Mouse (Mus musculus) limb, embryonic 13.5 days (tissue): ENCODE results near the gene Rbm4b. TPM values are rescaled to one million over a fixed set of nuclear protein-coding genes. Genes with fewer than 3 reads are reported as not detected.
"Not testable (repeated sequence)": the region's sequence is repeated elsewhere in the genome, so short reads cannot be mapped to it uniquely, and the experiment has no call there.

Experiments
- ATAC-seq: fragments of 200-750 bp; cut with Nextera tagmentation; 2 replicates; pipeline ENCODE4 v1.8.0; 2017; ENCODE audit warnings: low read depth, moderate number of reproducible peaks, moderate TSS enrichment; ENCODE audit not compliant: low FRiP score
- H3K27ac ChIP-seq: fragments of 300-500 bp; sonication (generic); 2 replicates; pipeline ENCODE4 v1.5.1; 2015; ENCODE audit warnings: inconsistent platforms, mild to moderate bottlenecking, moderate library complexity
- H3K27me3 ChIP-seq: fragments of 300-500 bp; sonication (generic); 2 replicates; pipeline ENCODE4 v1.6.1; 2015; ENCODE audit warnings: mild to moderate bottlenecking, inconsistent platforms
- H3K36me3 ChIP-seq: fragments of 300-500 bp; sonication (generic); 2 replicates; pipeline ENCODE4 v1.6.1; 2015; ENCODE audit warnings: inconsistent platforms, mild to moderate bottlenecking, moderate library complexity
- H3K4me1 ChIP-seq: fragments of 300-500 bp; sonication (generic); 2 replicates; pipeline ENCODE4 v1.6.1; 2015; ENCODE audit warnings: inconsistent platforms
- H3K4me2 ChIP-seq: fragments of 300-500 bp; sonication (generic); replicated peaks from 2 replicates; pipeline ENCODE4 v1.6.1; 2015; ENCODE audit warnings: inconsistent platforms, mild to moderate bottlenecking, moderate library complexity
- H3K4me3 ChIP-seq: fragments of 300-500 bp; sonication (generic); 2 replicates; pipeline ENCODE4 v1.5.1; 2015; ENCODE audit warnings: moderate library complexity, mild to moderate bottlenecking, inconsistent platforms
- H3K9ac ChIP-seq: fragments of 300-500 bp; sonication (generic); 2 replicates; pipeline ENCODE4 v1.6.1; 2015; ENCODE audit warnings: mild to moderate bottlenecking, inconsistent platforms
- H3K9me3 ChIP-seq: fragments of 300-500 bp; sonication (generic); 2 replicates; pipeline ENCODE4 v1.6.1; 2016; ENCODE audit warnings: inconsistent platforms
- WGBS: fragments of 180-500 bp; shearing (Covaris S2); methylation state at CpG from one replicate; pipeline ENCODE4 v1.1.7; 2015; 5-methylcytosine and 5-hydroxymethylcytosine counted together
- polyA plus RNA-seq: library from polyadenylated mRNA; unstranded; fragments of >200 nt; fragmentation: Nextera tagmentation; extraction: Ambion mirVana; gene quantifications from 2 replicates; pipeline ENCODE4 v1.2.1, GENCODE M21; 2015

The Rbm4b gene
- polyA plus RNA-seq, 1 experiment from 2014 or later = 104 TPM

GRCm38 (mm10) chr19:4812334-4812949, 56.1 kb downstream of the Rbm4b start:
- Histone ChIP-seq H3K4me2 (peak overlapping the region; percentile 60), H3K4me3 (peak overlapping the region; percentile 89), H3K9ac (peak overlapping the region; percentile 84), H3K4me1 (peaks cover 21% of the 10 kb centered on the region), H3K27ac (peak overlapping the region; percentile 93)
- not testable (repeated sequence) for H3K9me3 ChIP-seq, H3K27me3 ChIP-seq, H3K36me3 ChIP-seq, ATAC-seq
- 78% methylated on average over 8 of the region's 8 CpGs for WGBS

- 77% methylated on average over 6 of the region's 6 CpGs for WGBS
Observed at GRCm38 (mm10) chr19:4813015-4813414, 56.7 kb downstream of the Rbm4b start.

More at GRCm38 (mm10) chr19:4813015-4813414, 56.7 kb downstream of the Rbm4b start:
- Histone ChIP-seq H3K9ac (no peak overlapping the region), H3K27me3 (no peaks in the 10 kb centered on the region), H3K4me1 (peaks cover 19% of the 10 kb centered on the region), H3K4me2 (no peak overlapping the region), H3K9me3 (0 out of 2 replicates have a peak, but pooled peaks cover 5% of the 10 kb centered on the region), H3K4me3 (no peak overlapping the region), H3K36me3 (no peaks in the 10 kb centered on the region), H3K27ac (no peak overlapping the region)
- ATAC-seq = no peak

Other genes with a start within 250 kb of the Rbm4b start
- 22.1 and 22.8 TPM in 2 replicates for gene Pcx, start 246.0 kb upstream of the Rbm4b start, polyA plus RNA-seq
- 6.2 and 6.4 TPM in 2 replicates for gene Lrfn4, start 140.8 kb upstream of the Rbm4b start, polyA plus RNA-seq
- 65.2 and 66.7 TPM in 2 replicates for gene Rce1, start 130.9 kb upstream of the Rbm4b start, polyA plus RNA-seq
- gene Gm960, start 57.8 kb upstream of the Rbm4b start, polyA plus RNA-seq = 7.1 and 7.6 TPM in 2 replicates
- gene Sptbn2, start 45.3 kb upstream of the Rbm4b start, polyA plus RNA-seq = 1.3 and 1.9 TPM in 2 replicates
- gene Rbm4, start 37.4 kb downstream of the Rbm4b start, polyA plus RNA-seq = 81.7 and 87.7 TPM in 2 replicates
- gene Gm21992, start 55.1 kb downstream of the Rbm4b start, polyA plus RNA-seq = 48.8 and 51.8 TPM in 2 replicates
- gene Rbm14, start 55.1 kb downstream of the Rbm4b start, polyA plus RNA-seq = 83.5 and 89.7 TPM in 2 replicates
- 64.4 and 66.2 TPM in 2 replicates for gene Ccs, start 82.8 kb downstream of the Rbm4b start, polyA plus RNA-seq
- not detected in 2 replicates for gene Ccdc87, start 82.9 kb downstream of the Rbm4b start, polyA plus RNA-seq
- 41.5 and 43.7 TPM in 2 replicates for gene Ctsf, start 98.6 kb downstream of the Rbm4b start, polyA plus RNA-seq
- gene Actn3, start 121.4 kb downstream of the Rbm4b start, polyA plus RNA-seq = 14.0 and 15.0 TPM in 2 replicates
- gene Zdhhc24, start 122.2 kb downstream of the Rbm4b start, polyA plus RNA-seq = 10.5 and 10.7 TPM in 2 replicates
- 3.5 and 5.1 TPM in 2 replicates for gene Bbs1, start 150.1 kb downstream of the Rbm4b start, polyA plus RNA-seq
- 124 and 129 TPM in 2 replicates for gene Dpp3, start 171.8 kb downstream of the Rbm4b start, polyA plus RNA-seq
- 3.3 and 3.4 TPM in 2 replicates for gene Peli3, start 186.6 kb downstream of the Rbm4b start, polyA plus RNA-seq
- gene Mrpl11, start 205.7 kb downstream of the Rbm4b start, polyA plus RNA-seq = 111 and 116 TPM in 2 replicates
- not detected in 2 replicates for gene Npas4, start 233.8 kb downstream of the Rbm4b start, polyA plus RNA-seq